Mouse (Mus musculus) telencephalon, adult 2 months (tissue): ENCODE results near the gene Tceal3.
"Not testable (repeated sequence)": the region's sequence is repeated elsewhere in the genome, so short reads cannot be mapped to it uniquely, and the experiment has no call there.

ENCODE experiments used
- DNase-seq: peaks from one replicate; pipeline ENCODE4 v3.0.0-alpha.2; 2011; ENCODE audit warnings: low read depth, low spot score

The Tceal3 gene

GRCm38 (mm10) chrX:136707446-136708167 lies 117.0 kb downstream of the Tceal3 start, which contains the start of gene Tceal1:
Gene Tceal1, plus strand, starts transcription at chrX:136707982.
- DNase-seq: peak; percentile 62

DNA sequence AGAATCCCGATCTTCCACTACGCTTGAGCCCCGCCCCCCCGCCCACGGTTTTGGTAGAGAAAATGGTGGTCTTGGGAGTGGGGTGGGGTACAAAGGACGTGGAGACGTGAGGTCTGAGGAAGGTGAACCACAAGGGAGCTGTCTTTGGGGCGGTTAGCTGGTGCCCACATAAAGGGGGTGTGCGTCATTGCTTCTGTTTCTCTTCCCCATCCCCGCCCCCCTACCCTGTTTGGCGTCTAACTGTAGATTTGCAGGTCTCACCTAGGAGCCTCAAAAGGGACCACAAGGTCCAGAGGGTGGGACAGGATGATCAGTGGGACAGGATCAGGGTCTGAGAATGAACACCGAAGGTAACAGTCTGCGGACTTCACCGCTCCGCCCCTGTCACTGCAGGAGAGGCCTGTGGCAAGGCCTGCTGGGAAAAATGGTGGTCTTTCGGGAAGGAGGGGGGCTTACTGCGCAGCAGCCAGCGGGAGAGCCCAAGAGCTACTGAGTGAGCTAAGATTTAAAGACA lies 117.6 kb downstream of the Tceal3 start:
- peak; percentile 27 for DNase-seq

- DNase-seq: no peak
Observed at GRCm38 (mm10) chrX:136708782-136709181, 118.1 kb downstream of the Tceal3 start.

- DNase-seq: not testable (repeated sequence)
Observed at GRCm38 (mm10) chrX:136714742-136715474, 124.3 kb downstream of the Tceal3 start.
